Mouse (Mus musculus) C2C12 (cell line): Measurements from ENCODE around the gene Pomgnt1. TPM values are rescaled to one million over a fixed set of nuclear protein-coding genes. Genes with fewer than 3 reads are reported as not detected.

ENCODE experiments used
- H3K27me3 ChIP-seq: one replicate; pipeline ENCODE4 v1.6.1; 2011; ENCODE audit not compliant: control insufficient read depth, insufficient read depth, insufficient read length
- H3K36me3 ChIP-seq: one replicate; pipeline ENCODE4 v1.6.1; 2011; ENCODE audit not compliant: control insufficient read depth, insufficient read depth
- H3K4me3 ChIP-seq: one replicate; pipeline ENCODE4 v1.5.1; 2011; ENCODE audit warnings: mild to moderate bottlenecking, control low read depth; ENCODE audit not compliant: poor library complexity, insufficient read depth, severe bottlenecking
- H3K79me2 ChIP-seq: one replicate; pipeline ENCODE4 v1.6.1; 2011; ENCODE audit not compliant: control insufficient read depth, insufficient read depth
- H3K79me3 ChIP-seq: one replicate; pipeline ENCODE4 v1.6.1; 2011; ENCODE audit warnings: low read depth, control low read depth
- H3ac ChIP-seq: one replicate; pipeline ENCODE3; 2011; ENCODE audit warnings: low read depth; ENCODE audit not compliant: control insufficient read depth, insufficient read length
- CEBPB ChIP-seq: IDR thresholded peaks from one replicate; pipeline ENCODE4 v1.6.1; 2011; ENCODE audit warnings: low read depth, mild to moderate bottlenecking, control low read depth, moderate library complexity
- CTCF ChIP-seq: IDR thresholded peaks from one replicate; pipeline ENCODE4 v1.5.1; 2011; ENCODE audit not compliant: control insufficient read depth, insufficient read depth, insufficient read length
- FOSL1 ChIP-seq: IDR thresholded peaks from one replicate; pipeline ENCODE4 v1.8.0; 2011; ENCODE audit warnings: mild to moderate bottlenecking, low read length; ENCODE audit not compliant: poor library complexity, insufficient read depth, severe bottlenecking
- MAX ChIP-seq: IDR thresholded peaks from one replicate; pipeline ENCODE4 v1.6.1; 2011; ENCODE audit warnings: mild to moderate bottlenecking, control low read depth
- MYOD1 ChIP-seq: IDR thresholded peaks from one replicate; pipeline ENCODE4 v1.6.1; 2011; ENCODE audit warnings: low read depth; ENCODE audit not compliant: control insufficient read depth, insufficient read length
- MYOG ChIP-seq: IDR thresholded peaks from one replicate; pipeline ENCODE4 v1.6.1; 2011; ENCODE audit not compliant: control insufficient read depth, insufficient read length; ENCODE audit errors: extremely low read depth
- USF1 ChIP-seq: IDR thresholded peaks from one replicate; pipeline ENCODE4 v1.6.1; 2011; ENCODE audit warnings: low read depth, mild to moderate bottlenecking, control low read depth, moderate library complexity
- polyA plus RNA-seq: library from polyadenylated mRNA; unstranded; fragments of >200 nt; fragmentation: generic; extraction: Trizol; gene quantifications from one replicate; pipeline ENCODE4 v1.2.1, GENCODE M21; 2012; ENCODE audit warnings: missing spikeins

Pomgnt1 gene
- polyA plus RNA-seq, 1 experiment: 60.4 TPM

DNA sequence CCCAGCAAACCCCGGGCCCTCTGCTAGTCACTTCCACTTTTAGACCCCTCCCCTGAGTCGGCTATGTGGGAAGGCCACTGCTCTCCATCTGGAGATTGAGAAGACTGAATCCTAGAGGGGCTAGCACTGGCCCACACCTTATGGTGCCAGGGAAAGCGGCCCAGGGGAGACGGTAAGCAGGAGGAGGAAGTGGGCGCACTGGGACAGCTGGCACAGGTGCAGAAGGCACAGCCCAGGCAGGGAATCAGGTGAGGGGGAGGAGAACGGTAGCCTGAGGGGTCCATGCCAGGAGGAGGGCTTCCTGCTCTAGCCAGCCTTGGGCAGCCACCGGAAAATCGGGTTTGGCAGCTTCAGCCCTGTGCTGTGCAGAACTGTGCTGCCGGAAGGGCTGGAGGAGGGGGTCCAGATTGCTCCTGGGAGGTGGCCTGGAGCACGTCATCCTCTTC is 52.9 kb downstream of the Pomgnt1 start:
- H3K4me3 ChIP-seq: no peak overlapping the region
- H3ac ChIP-seq: no peak overlapping the region
- H3K79me3 ChIP-seq: no peaks in the 10 kb centered on the region
- H3K79me2 ChIP-seq: no peaks in the 10 kb centered on the region
- no peak for TF ChIP-seq MYOD1
- H3K27me3 ChIP-seq: no peaks in the 10 kb centered on the region
- no peaks in the 10 kb centered on the region for H3K36me3 ChIP-seq

DNA sequence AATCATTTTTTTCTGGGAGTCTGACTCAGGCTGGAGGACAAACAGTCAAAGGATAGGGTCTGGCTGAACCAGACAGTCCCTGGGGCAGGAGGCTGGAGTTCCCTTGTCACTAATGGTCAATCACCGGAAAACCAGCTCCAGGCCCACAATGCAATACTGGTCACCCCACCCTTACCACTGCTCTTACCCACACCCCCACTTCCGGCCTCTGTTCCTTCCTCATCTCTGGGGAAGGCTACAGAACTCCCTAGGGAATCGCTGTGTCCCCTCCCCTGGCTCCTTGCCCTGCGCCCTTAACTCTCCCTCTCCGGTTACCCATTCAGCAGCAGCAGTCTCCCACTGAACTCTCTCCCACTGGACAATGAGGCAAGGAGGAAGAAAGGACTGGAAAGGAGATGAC is 53.5 kb downstream of the Pomgnt1 start:
- no peaks in the 10 kb centered on the region for H3K79me3 ChIP-seq
- H3K27me3 ChIP-seq: no peaks in the 10 kb centered on the region
- H3K36me3 ChIP-seq: no peaks in the 10 kb centered on the region
- H3K4me3 ChIP-seq: no peak overlapping the region
- no peaks in the 10 kb centered on the region for H3K79me2 ChIP-seq
- no peak for TF ChIP-seq MYOD1
- no peak for TF ChIP-seq CTCF
- TF ChIP-seq FOSL1: no peak
- no peak for TF ChIP-seq USF1
- TF ChIP-seq CEBPB: no peak
- no peak overlapping the region for H3ac ChIP-seq

GRCm38 (mm10) chr4:116182079-116182478 is 58.4 kb downstream of the Pomgnt1 start:
- H3K36me3 ChIP-seq: no peaks in the 10 kb centered on the region
- H3ac ChIP-seq: no peak overlapping the region
- H3K79me3 ChIP-seq: no peaks in the 10 kb centered on the region
- no peak overlapping the region for H3K4me3 ChIP-seq
- H3K27me3 ChIP-seq: no peaks in the 10 kb centered on the region
- H3K79me2 ChIP-seq: no peaks in the 10 kb centered on the region
- TF ChIP-seq MAX (no peak), FOSL1 (no peak), MYOD1 (no peak), USF1 (no peak), MYOG (no peak), CEBPB (no peak), CTCF (no peak)

GRCm38 (mm10) chr4:116182745-116183144 is 59.1 kb downstream of the Pomgnt1 start:
- Histone ChIP-seq H3K36me3 (no peaks in the 10 kb centered on the region), H3K4me3 (no peak overlapping the region), H3K79me2 (no peaks in the 10 kb centered on the region), H3K79me3 (no peaks in the 10 kb centered on the region), H3K27me3 (no peaks in the 10 kb centered on the region), H3ac (no peak overlapping the region)
- TF ChIP-seq MYOD1: no peak
- TF ChIP-seq FOSL1: no peak
- TF ChIP-seq MYOG: no peak
- TF ChIP-seq USF1: no peak
- TF ChIP-seq CTCF: no peak
- TF ChIP-seq CEBPB: no peak

- TF ChIP-seq MYOG (no peak), USF1 (no peak), MAX (no peak), FOSL1 (no peak), MYOD1 (no peak), CEBPB (no peak), CTCF (no peak)
- H3K79me2 ChIP-seq: no peaks in the 10 kb centered on the region
Measured at GRCm38 (mm10) chr4:116185083-116185482, 61.4 kb downstream of the Pomgnt1 start.

GRCm38 (mm10) chr4:116192286-116192835 is 68.7 kb downstream of the Pomgnt1 start:
- Histone ChIP-seq H3K79me2 (no peaks in the 10 kb centered on the region), H3K79me3 (no peaks in the 10 kb centered on the region), H3K27me3 (no peaks in the 10 kb centered on the region), H3ac (no peak overlapping the region), H3K4me3 (no peak overlapping the region), H3K36me3 (no peaks in the 10 kb centered on the region)
- TF ChIP-seq CEBPB (no peak), CTCF (no peak), FOSL1 (no peak), MAX (no peak), MYOG (no peak), USF1 (no peak), MYOD1 (no peak)

More at GRCm38 (mm10) chr4:116185083-116185482, 61.4 kb downstream of the Pomgnt1 start:
- Histone ChIP-seq H3ac (no peak overlapping the region), H3K36me3 (no peaks in the 10 kb centered on the region), H3K79me3 (no peaks in the 10 kb centered on the region), H3K4me3 (no peak overlapping the region), H3K27me3 (no peaks in the 10 kb centered on the region)
